Mouse (Mus musculus) left cerebral cortex, postnatal 14 days (tissue): ENCODE measurements around the gene Akr1b7. TPM values are rescaled to one million over a fixed set of nuclear protein-coding genes. Genes with fewer than 3 reads are reported as not detected.
A peak's percentile ranks its signal among the peaks of the same experiment; 100 is the strongest.
"Not testable (repeated sequence)": the region's sequence is repeated elsewhere in the genome, so short reads cannot be mapped to it uniquely, and the experiment has no call there.

Experiments
- DNase-seq, 2 experiments: peaks; one replicate each; pipeline ENCODE4 v3.0.0; 2021 to 2022; ENCODE audit warnings: low spot score in 2 of 2, mixed read lengths in 1 of 2
- intact Hi-C: fragments of 180-260 bp; cut with DNase I; formaldehyde crosslinking; loops from one replicate; pipeline ENCODE4 v1.15.1; 2025
- total RNA-seq, 2 experiments: library from RNA; stranded (reverse); gene quantifications; 2 replicates each; pipeline ENCODE4 v1.2.3; 2021

Akr1b7 gene
- total RNA-seq, 2 experiments from 2014 or later = not detected

DNA sequence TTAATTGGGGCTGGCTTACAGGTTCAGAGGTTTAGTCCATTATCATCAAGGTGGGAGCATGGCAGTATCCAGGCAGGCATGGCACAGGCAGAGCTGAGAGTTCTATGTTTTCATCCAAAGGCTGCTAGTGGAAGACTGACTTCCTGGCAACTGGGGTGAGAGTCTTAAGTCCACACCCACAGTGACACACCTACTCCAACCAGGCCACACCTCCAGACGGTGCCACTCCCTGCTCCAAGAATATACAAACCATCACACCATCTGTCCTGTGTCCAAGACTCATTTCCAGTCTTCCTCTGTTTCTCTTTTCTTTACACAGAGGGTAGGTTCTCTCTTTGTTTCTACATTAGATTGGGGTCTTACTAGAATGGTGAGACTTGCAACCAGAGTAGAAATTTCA, 1.3 kb downstream of the Akr1b7 start:
- DNase-seq, intact Hi-C loops: not testable (repeated sequence)

DNA sequence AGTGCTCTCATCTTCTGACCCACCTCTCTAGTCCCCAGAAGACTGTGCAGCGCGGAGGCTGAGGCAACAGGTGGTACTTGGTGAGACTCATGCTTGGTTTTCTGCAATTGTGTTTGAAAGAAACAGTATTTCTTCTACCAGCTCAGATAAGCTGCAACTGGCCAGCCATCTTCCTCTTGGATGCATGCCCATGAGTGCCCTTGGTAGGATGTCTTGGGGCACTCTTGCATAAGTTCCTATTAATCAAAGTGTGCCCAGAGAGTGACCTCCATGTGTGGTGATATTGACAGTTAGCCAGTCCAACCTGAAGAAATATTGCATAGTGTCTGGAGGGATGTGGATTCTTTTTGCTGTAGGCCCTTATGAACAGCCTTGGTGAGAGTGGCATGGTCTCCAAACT, 4.4 kb downstream of the Akr1b7 start:
- intact Hi-C loops = no loop called here
- DNase-seq = no peak

DNA sequence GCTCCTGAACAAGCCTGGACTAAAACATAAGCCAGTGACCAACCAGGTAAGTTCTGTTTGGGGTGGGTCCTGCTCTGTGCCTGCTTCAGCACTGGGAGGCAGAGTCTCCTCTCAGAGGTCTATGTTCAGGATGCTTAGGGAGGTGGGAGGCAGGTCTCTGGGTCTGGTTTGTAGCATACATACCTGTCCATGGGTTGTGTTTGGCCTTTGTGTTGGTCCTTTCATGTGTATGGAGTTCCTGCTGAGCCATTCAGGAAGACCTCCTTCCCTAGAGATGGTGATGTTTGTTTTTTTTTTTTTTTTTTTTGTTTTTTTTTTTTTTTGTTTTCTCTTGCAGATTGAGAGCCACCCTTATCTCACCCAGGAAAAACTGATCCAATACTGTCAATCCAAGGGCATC, 6.9 kb downstream of the Akr1b7 start:
- intact Hi-C loops = no loop called here
- DNase-seq = no peak

DNA sequence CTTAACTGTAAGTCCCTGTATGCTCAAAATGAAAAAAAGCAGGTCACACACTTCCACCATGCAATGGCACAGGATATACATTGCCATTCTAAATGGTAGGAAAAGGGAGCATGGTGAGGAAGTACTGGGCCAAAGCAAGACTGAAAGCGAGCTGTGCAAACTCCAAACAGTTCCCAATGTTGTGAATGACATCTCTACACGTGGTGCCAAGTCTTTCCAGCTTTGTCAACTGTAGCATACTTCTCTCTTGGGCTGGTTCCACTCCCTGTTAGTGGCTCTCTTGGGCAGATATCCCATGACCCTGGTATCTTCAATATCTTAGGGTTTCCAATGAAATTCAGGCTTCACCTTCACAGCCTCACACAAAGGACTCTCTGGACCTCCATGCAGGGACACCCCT, 26.9 kb downstream of the Akr1b7 start:
- no peak for DNase-seq
- intact Hi-C loops = no loop called here

DNA sequence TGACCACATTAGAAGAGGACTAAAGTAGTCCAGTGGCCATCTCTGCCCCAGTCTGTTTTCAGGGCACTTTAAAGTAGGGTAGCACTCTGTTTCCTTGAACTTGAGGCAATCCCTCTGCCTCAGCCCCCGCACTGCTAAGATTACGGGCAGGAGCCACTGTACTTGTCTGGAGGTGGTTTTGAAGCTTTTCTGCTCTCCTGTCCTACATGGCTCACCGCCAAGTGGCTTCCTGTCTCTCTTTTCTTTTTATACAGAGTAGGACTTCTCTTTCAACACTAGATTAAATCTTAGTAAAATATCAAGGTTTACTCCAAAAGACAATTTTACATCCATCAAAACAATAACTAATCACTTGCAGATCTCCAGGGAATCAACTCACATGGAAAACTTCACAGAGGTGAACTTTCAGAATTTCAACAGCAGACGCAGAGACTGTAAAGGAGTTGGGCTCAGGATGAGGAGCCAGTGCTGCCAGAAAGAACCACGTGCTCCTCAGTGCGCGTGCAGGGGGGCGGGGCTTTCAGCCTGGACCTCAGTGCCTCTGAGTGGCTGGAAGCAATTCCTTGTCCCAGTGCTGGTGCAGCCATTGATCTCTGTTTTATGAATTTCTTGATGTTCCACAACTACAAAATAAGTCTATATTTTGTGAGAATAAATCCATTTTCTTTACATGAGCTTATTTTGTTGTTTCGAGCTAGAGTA, 29.6 kb downstream of the Akr1b7 start:
- intact Hi-C loops = no loop called here
- DNase-seq = no peak

DNA sequence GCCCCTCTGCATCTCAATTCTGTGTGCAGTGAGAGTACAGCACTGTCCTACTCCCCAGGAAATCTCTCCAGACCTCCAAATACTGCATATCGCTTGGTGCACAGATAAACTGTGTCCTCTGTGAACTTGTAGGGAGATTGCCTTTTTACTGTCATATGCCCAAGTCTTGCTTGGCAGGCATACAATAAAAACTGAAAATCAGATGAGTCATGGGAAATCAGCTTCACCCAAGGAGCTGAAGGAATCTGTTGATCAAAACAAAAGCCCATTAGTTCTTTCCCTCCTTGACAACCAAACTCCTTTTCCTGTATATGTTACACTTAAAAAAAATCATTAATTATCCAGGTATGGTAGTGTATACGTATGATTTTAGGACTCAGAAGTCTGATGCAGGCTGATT, 31.7 kb downstream of the Akr1b7 start:
- intact Hi-C loops = no loop called here
- DNase-seq = no peak

DNA sequence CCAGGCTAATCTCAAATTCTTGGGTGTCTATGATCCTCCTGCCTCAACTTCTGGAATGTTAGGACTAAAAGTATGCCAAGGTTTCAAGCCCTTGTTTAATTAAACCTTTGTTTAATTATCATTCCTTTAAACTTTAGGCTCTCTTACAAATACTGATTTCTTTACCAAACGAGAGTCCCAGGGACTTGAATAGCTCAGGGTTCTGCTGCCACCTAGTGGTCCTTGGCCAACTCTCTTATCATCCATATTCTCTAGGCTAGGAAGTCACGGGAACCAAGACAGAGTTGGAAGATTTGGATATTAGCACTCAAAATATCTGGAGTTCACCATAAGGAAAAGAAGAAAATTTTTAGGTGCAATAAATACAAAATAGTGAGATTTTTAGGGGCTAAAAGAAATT, 35.8 kb downstream of the Akr1b7 start:
- intact Hi-C loops = loop anchor here (1.0 to 5.0 kb wide), 2 partner anchors 76 to 155 kb away; no protein-coding TSS in a partner anchor
- peak; percentile 78 to 88 for DNase-seq

DNA sequence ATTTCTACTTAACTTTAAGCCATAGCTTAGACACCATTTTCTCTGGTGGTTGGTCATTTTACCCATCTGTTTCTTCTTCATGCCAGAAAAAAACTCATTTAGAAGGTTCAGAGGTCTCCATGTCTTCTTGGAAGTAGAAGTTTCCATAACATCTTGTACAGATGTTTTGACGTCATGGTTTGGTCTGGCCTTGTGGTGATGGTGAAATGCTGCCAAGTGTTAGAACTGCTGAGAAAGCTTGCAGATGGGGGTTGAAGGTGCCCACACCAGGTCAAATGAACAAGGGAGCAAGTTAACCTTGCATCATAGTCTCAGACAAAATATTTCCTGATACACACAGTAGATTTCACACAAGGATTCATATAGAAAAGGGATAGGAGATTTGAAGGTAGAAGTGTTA, 36.6 kb downstream of the Akr1b7 start:
- DNase-seq = no peak

DNA sequence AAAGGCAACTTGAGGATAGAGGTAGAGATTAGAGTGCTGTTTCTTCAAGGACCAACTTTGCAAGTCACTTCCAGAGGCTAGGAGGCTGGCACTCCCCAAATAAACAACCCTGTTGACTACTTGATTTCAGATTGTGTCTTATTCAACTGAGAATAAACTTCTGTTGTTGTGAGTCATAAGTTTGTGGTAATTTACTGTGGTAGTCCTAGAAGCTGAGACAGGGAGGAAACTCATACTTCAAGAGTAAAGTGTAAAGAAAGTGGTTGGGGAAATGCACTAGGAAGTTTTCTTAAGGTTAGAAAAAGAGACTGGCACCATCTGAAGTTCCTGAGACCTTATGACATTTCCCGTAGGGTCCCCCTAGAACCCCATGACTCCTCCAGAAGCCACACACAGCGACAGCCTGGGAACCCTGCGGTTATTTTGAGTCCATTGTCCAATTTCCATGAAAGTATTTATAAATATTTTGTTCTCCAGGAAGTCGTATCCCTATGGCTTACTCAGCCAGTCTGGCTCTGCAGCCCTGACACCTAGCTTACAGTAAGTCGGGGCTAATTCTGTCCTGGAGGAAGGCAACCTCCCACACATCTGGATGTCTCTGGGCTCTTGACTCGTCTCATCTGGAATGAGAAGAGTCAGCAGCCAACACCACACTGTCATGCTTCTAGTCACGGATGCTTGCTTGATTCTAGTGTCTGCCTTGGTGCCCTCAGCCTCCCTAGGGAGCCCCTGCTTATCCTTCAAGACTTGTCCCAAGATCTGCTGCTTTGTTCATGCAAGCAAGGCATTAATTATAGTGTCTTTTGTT, 41.0 kb downstream of the Akr1b7 start:
- no peak for DNase-seq
- intact Hi-C loops = no loop called here

More for the DNA sequence above, 36.6 kb downstream of the Akr1b7 start:
- intact Hi-C loops = loop anchor here (1.0 to 5.0 kb wide), 2 partner anchors 76 to 155 kb away; no protein-coding TSS in a partner anchor

DNA sequence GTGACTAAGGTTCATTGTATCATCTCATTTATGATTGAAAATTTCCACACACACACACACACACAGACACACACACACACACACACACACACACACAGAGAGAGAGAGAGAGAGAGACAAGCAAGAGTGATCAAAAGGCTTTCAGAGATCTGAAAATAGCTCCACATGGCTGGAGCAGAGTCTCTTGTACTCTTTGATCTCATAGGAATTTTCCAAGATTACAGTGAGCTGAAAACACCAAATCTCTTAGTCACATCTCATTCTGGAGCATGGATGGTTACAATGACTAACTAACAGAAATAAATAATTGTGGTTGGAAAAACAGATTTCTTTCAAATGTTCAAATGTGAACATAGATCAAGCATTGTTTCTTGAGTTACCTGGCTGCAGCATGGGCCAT, 47.3 kb downstream of the Akr1b7 start:
- no peak for DNase-seq
- intact Hi-C loops = no loop called here

DNA sequence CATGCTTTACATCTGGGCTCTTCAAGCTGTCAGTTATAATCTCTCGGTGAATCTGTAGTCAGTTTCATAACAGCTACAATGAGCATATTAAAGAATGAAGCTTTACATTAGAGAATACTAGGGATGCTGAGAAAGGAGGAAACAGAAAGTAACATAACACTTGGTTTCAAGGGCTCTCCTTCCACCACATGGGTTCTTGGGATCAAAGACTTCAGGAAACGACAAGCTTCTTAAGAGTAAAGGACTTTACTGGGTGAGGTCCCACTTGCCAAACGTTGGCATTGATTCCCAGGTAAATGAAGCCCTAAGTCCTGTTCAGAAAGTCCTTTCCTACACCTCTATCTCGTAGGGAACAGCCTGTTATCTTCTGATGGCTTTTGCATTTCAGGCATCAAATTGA, 48.5 kb downstream of the Akr1b7 start:
- intact Hi-C loops = no loop called here
- no peak for DNase-seq

DNA sequence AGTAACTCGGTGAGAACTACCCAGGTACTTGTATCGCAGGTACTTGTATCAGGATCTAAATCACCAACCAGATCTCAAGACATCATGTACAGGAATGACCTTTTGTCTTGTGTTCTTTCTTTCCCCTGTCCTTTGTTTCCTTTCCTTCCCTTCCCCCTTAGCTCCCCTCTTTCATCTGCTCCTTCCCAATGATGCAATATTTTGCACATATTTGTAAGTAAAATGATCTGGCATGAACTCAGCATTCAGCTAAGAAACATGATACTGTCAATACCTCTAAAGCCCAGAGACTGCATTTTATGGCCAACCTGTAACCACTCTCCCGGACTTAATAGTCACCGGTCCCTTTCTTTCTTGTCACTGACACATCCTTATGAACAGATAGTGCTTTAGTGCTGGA, 51.4 kb downstream of the Akr1b7 start:
- intact Hi-C loops = no loop called here
- no peak for DNase-seq

DNA sequence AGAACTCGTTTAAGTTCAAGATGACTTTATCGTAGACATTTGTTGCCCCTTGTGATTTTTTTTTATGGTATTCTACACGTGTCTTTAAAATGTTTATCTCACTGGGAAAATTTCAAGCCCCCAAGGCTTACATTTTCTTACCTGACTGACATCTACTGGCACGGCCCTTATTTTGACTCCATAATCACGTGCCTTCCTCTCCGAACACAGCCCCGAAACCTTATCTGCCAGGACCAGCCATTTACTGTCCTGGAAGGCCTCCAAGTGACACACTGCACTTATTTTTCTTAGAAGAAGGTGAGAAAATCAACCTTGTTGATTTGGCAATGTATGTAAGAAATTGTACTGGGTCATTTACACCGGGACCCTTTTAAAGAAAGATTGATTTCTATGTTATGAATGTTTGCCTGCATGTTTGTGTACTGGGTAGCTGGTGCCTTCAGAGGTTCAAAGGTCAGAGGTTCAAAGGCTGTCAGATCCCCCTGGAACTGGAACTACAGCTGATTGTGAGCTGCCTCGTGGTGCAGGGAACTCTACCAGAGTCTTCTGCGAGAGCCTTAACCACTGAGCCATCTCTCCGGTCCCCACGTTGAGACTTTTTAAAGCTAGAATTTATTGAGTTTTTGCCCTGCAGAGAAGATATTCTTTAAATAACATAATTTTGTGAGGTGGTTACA, 59.4 kb downstream of the Akr1b7 start:
- DNase-seq = no peak
- intact Hi-C loops = no loop called here

Other genes with a start within 250 kb of the Akr1b7 start
- gene Slc35b4, start 235.2 kb upstream of the Akr1b7 start, total RNA-seq = 10 to 100 TPM; 48.0 to 51.4 TPM
- gene Akr1b3, start 94.9 kb upstream of the Akr1b7 start, total RNA-seq = 10 to 100 TPM; 47.4 to 48.2 TPM
- gene Akr1b8, start 58.2 kb upstream of the Akr1b7 start, total RNA-seq = under 1 TPM; 0.40 to 0.51 TPM
- 10 to 100 TPM; 17.4 to 18.3 TPM for gene Akr1b10, start 28.1 kb upstream of the Akr1b7 start, total RNA-seq
- 10 to 100 TPM; 69.4 to 74.8 TPM for gene Bpgm, start 63.9 kb downstream of the Akr1b7 start, total RNA-seq
- 10 to 100 TPM; 20.8 to 23.8 TPM for gene Cald1, start 186.2 kb downstream of the Akr1b7 start, total RNA-seq